Mouse (Mus musculus) neural tube, embryonic 10.5 days (tissue): ENCODE measurements at regions not wholly inside any gene's neighbourhood (a gene's known extent, or its start where the extent isn't known, plus 50 kb on each side); places are given as distances from the start of the nearest gene placed in this dataset.

ENCODE experiments used
- DNase-seq: peaks from one replicate; pipeline ENCODE4 v3.0.0-alpha.2; 2017; ENCODE audit warnings: low spot score; ENCODE audit errors: extremely low spot score

- no peak for DNase-seq
Observed at GRCm38 (mm10) chr6:91619009-91619408, 64.8 kb upstream of the Slc6a6 start.

GRCm38 (mm10) chr6:91619735-91620732, 63.8 kb upstream of the Slc6a6 start:
- DNase-seq, result no peak

GRCm38 (mm10) chr6:91621437-91621836, 62.4 kb upstream of the Slc6a6 start:
- no peak for DNase-seq

GRCm38 (mm10) chr6:91622425-91622824, 61.4 kb upstream of the Slc6a6 start:
- DNase-seq, result no peak

- no peak for DNase-seq
Observed at GRCm38 (mm10) chr6:91623646-91624045, 60.2 kb upstream of the Slc6a6 start.

GRCm38 (mm10) chr6:91629230-91629629, 54.6 kb upstream of the Slc6a6 start:
- no peak for DNase-seq

GRCm38 (mm10) chr6:91631261-91631660, 52.6 kb upstream of the Slc6a6 start:
- no peak for DNase-seq
